Mouse (Mus musculus) erythroblast, embryonic 14.5 days (primary cell): ENCODE data around the gene Gm20503.

Source experiments
- GATA1 ChIP-seq: IDR thresholded peaks from 2 replicates; pipeline ENCODE4 v1.6.1; 2012; ENCODE audit warnings: low read length, inconsistent platforms, mixed read lengths
- TAL1 ChIP-seq: IDR thresholded peaks from 3 replicates; pipeline ENCODE4 v1.6.1; 2012; ENCODE audit warnings: low read length, inconsistent platforms, mixed read lengths

GRCm38 (mm10) chr4:59089391-59089790 is 86.4 kb downstream of the Gm20503 start:
- TF ChIP-seq GATA1 = no peak
- no peak for TF ChIP-seq TAL1
